Mouse (Mus musculus) kidney, postnatal 0 days (tissue): ENCODE measurements around the gene Gnat2. TPM values are rescaled to one million over a fixed set of nuclear protein-coding genes. Genes with fewer than 3 reads are reported as not detected.

ENCODE experiments used
- ATAC-seq: fragments of 200-750 bp; cut with Nextera tagmentation; replicated peaks from 2 replicates; pipeline ENCODE4 v1.8.0; 2017; ENCODE audit warnings: low read depth, moderate number of reproducible peaks, moderate TSS enrichment, moderate library complexity; ENCODE audit not compliant: low FRiP score
- DNase-seq: peaks from one replicate; pipeline ENCODE4 v3.0.0-alpha.2; 2016; ENCODE audit warnings: low spot score
- H3K27ac ChIP-seq: fragments of 300-500 bp; sonication (generic); 2 replicates; pipeline ENCODE4 v1.5.1; 2014; ENCODE audit warnings: mild to moderate bottlenecking
- H3K27me3 ChIP-seq: fragments of 300-500 bp; sonication (generic); 2 replicates; pipeline ENCODE4 v1.6.1; 2014; ENCODE audit warnings: low read length, mixed read lengths; ENCODE audit not compliant: insufficient read depth
- H3K36me3 ChIP-seq: fragments of 300-500 bp; sonication (generic); 2 replicates; pipeline ENCODE4 v1.6.1; 2014; ENCODE audit warnings: low read length, mixed read lengths; ENCODE audit not compliant: insufficient read depth
- H3K4me1 ChIP-seq: fragments of 300-500 bp; sonication (generic); replicated peaks from 2 replicates; pipeline ENCODE4 v1.6.1; 2014; ENCODE audit warnings: antibody characterized with exemption, low read length, mixed read lengths; ENCODE audit not compliant: insufficient read depth
- H3K4me2 ChIP-seq: fragments of 300-500 bp; sonication (generic); 2 replicates; pipeline ENCODE4 v1.6.1; 2014; ENCODE audit warnings: mild to moderate bottlenecking, low read length, moderate library complexity, mixed read lengths
- H3K4me3 ChIP-seq: fragments of 300-500 bp; sonication (generic); replicated peaks from 2 replicates; pipeline ENCODE4 v1.5.1; 2014; ENCODE audit warnings: low read depth, low read length
- H3K9ac ChIP-seq: fragments of 300-500 bp; sonication (generic); 2 replicates; pipeline ENCODE4 v1.6.1; 2014; ENCODE audit warnings: low read depth, low read length
- H3K9me3 ChIP-seq: fragments of 300-500 bp; sonication (generic); replicated peaks from 2 replicates; pipeline ENCODE4 v1.6.1; 2016; ENCODE audit warnings: low read length, inconsistent platforms, mixed read lengths
- CTCF ChIP-seq: IDR thresholded peaks from 2 replicates; pipeline ENCODE4 v1.5.1; 2016; ENCODE audit warnings: antibody characterized with exemption, low read depth, mild to moderate bottlenecking, moderate library complexity
- WGBS: fragments of 180-500 bp; shearing (Covaris S2); extraction: QIAGEN DNeasy Blood & Tissue Kit; methylation state at CpG from one replicate; pipeline ENCODE4 v1.1.7; 2014; 5-methylcytosine and 5-hydroxymethylcytosine counted together
- polyA plus RNA-seq: library from polyadenylated mRNA; unstranded; fragments of >200 nt; fragmentation: Nextera tagmentation; extraction: Ambion mirVana; gene quantifications from 2 replicates; pipeline ENCODE4 v1.2.1, GENCODE M21; 2015

Gnat2 gene
- polyA plus RNA-seq, 1 experiment from 2014 or later, result 1.2 TPM

GRCm38 (mm10) chr3:108094976-108095760, 2.6 kb downstream of the Gnat2 start:
- Histone ChIP-seq H3K4me1 (no peaks in the 10 kb centered on the region), H3K27me3 (no peaks in the 10 kb centered on the region), H3K36me3 (no peaks in the 10 kb centered on the region), H3K4me3 (no peak overlapping the region), H3K9ac (no peak overlapping the region), H3K4me2 (no peak overlapping the region), H3K27ac (no peak overlapping the region), H3K9me3 (no peaks in the 10 kb centered on the region)
- ATAC-seq, result no peak
- WGBS, result 94% methylated on average over 12 of the region's 12 CpGs
- DNase-seq, result no peak
- TF ChIP-seq CTCF, result no peak

- H3K4me3 ChIP-seq, result no peak overlapping the region
- H3K9me3 ChIP-seq, result no peaks in the 10 kb centered on the region
- TF ChIP-seq CTCF, result no peak
- no peaks in the 10 kb centered on the region for H3K27me3 ChIP-seq
- H3K27ac ChIP-seq, result no peak overlapping the region
- ATAC-seq, result no peak
- no peak overlapping the region for H3K9ac ChIP-seq
- H3K4me2 ChIP-seq, result no peak overlapping the region
- no peaks in the 10 kb centered on the region for H3K36me3 ChIP-seq
- 31% methylated on average over 8 of the region's 8 CpGs for WGBS
- H3K4me1 ChIP-seq, result no peaks in the 10 kb centered on the region
- DNase-seq, result no peak
Measured at GRCm38 (mm10) chr3:108096226-108096625, 3.6 kb downstream of the Gnat2 start.

- no peak for TF ChIP-seq CTCF
- 77% methylated on average over 10 of the region's 10 CpGs for WGBS
- ATAC-seq (no peak), DNase-seq (no peak)
- H3K4me1 ChIP-seq, result no peaks in the 10 kb centered on the region
- H3K4me3 ChIP-seq, result no peak overlapping the region
- no peak overlapping the region for H3K27ac ChIP-seq
- no peaks in the 10 kb centered on the region for H3K27me3 ChIP-seq
- H3K36me3 ChIP-seq, result no peaks in the 10 kb centered on the region
- H3K9ac ChIP-seq, result no peak overlapping the region
- H3K4me2 ChIP-seq, result no peak overlapping the region
- H3K9me3 ChIP-seq, result no peaks in the 10 kb centered on the region
Measured at GRCm38 (mm10) chr3:108096726-108097125, 4.1 kb downstream of the Gnat2 start.

- DNase-seq (no peak), ATAC-seq (no peak)
- Histone ChIP-seq H3K4me2 (no peak overlapping the region), H3K9ac (no peak overlapping the region), H3K36me3 (no peaks in the 10 kb centered on the region), H3K27ac (no peak overlapping the region), H3K9me3 (no peaks in the 10 kb centered on the region), H3K4me3 (no peak overlapping the region), H3K4me1 (no peaks in the 10 kb centered on the region), H3K27me3 (no peaks in the 10 kb centered on the region)
- 62% methylated on average over 8 of the region's 8 CpGs for WGBS
- TF ChIP-seq CTCF, result no peak
Measured at GRCm38 (mm10) chr3:108097656-108098055, 5.1 kb downstream of the Gnat2 start.

GRCm38 (mm10) chr3:108098316-108098715, 5.7 kb downstream of the Gnat2 start:
- ATAC-seq (no peak), DNase-seq (no peak)
- Histone ChIP-seq H3K4me3 (no peak overlapping the region), H3K27me3 (no peaks in the 10 kb centered on the region), H3K27ac (no peak overlapping the region), H3K9me3 (no peaks in the 10 kb centered on the region), H3K36me3 (no peaks in the 10 kb centered on the region), H3K4me2 (no peak overlapping the region), H3K9ac (no peak overlapping the region), H3K4me1 (no peaks in the 10 kb centered on the region)
- TF ChIP-seq CTCF, result no peak
- 35% methylated on average over 6 of the region's 6 CpGs for WGBS

- DNase-seq (no peak), ATAC-seq (no peak)
- no peak overlapping the region for H3K4me3 ChIP-seq
- H3K9ac ChIP-seq, result no peak overlapping the region
- no peak overlapping the region for H3K27ac ChIP-seq
- no peaks in the 10 kb centered on the region for H3K27me3 ChIP-seq
- no peak overlapping the region for H3K4me2 ChIP-seq
- no peaks in the 10 kb centered on the region for H3K36me3 ChIP-seq
- WGBS, result 37% methylated on average over 3 of the region's 3 CpGs
- no peaks in the 10 kb centered on the region for H3K4me1 ChIP-seq
- no peaks in the 10 kb centered on the region for H3K9me3 ChIP-seq
- TF ChIP-seq CTCF, result no peak
Measured at GRCm38 (mm10) chr3:108101594-108101993, 9.0 kb downstream of the Gnat2 start.

- DNase-seq, result no peak
- no peaks in the 10 kb centered on the region for H3K4me1 ChIP-seq
- H3K27me3 ChIP-seq, result no peaks in the 10 kb centered on the region
- H3K36me3 ChIP-seq, result no peaks in the 10 kb centered on the region
- no peak for TF ChIP-seq CTCF
- no peak for ATAC-seq
- H3K9ac ChIP-seq, result no peak overlapping the region
- no peaks in the 10 kb centered on the region for H3K9me3 ChIP-seq
- no peak overlapping the region for H3K4me3 ChIP-seq
- no peak overlapping the region for H3K27ac ChIP-seq
- 76% methylated on average over 6 of the region's 6 CpGs for WGBS
- H3K4me2 ChIP-seq, result no peak overlapping the region
Measured at GRCm38 (mm10) chr3:108102075-108102474, 9.5 kb downstream of the Gnat2 start.
